Comparison of ENCODE assay signal across 17 mouse cellular contexts in the genomic region with DNA sequence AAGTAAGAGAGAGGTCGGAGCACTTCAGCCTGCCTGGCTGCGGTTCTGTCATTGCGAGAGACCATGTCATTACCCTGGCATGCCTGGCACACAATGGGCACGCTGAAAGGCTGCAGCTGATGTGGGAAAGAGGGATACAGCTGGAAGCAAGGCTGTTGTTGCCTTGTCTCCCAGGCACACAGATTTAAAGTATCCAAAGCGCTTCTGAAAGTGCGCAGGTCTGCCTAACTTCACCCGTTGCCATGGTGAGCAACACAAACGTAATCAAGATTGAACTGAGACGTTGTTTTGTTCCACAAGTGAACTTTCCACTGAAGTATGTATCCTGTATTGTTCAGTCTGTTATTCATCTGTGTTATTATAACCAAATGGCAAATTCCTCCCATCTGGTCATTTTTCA. TPM values are rescaled to one million over a fixed set of nuclear protein-coding genes. Genes with fewer than 3 reads are reported as not detected.
DNase-seq lines count a peak whose midpoint lies in the region; ATAC-seq and TF ChIP-seq lines count a peak whose summit lies in the region.
"Had no signal": no experiment of that assay in that cellular context is flagged by ENCODE, and none has a peak within 500 bp of the region (broad histone marks: within the 10 kb centered on the region; RNA-seq: fewer than 3 reads in every experiment).

No protein-coding gene starts in this region.

- peaks cover 5% of the 10 kb centered on the region; the same call in 1 of the 2 replicates for H3K4me1 ChIP-seq in hindbrain, postnatal 0 days (ENCODE audit: insufficient read depth, low read length)

- no peak for TF ChIP-seq CTCF in hindbrain, postnatal 0 days (IDR thresholded peaks at IDR 0.05; ENCODE audit: low read depth)

- H3K36me3 ChIP-seq in hindbrain, postnatal 0 days (ENCODE audit: insufficient read depth, low read length) = no peaks in the 10 kb centered on the region

- ATAC-seq in hindbrain, postnatal 0 days = 0 out of 2 replicates have a peak, but pooled peaks have one; percentile 21

- DNase-seq in layer of hippocampus, adult 18-20 months (ENCODE audit: low spot score in 2 of 2) = peak; percentile 23 to 52
- no peak for DNase-seq in layer of hippocampus, adult 11-12 months (ENCODE audit: low spot score)
- DNase-seq in Muller cell, postnatal 12 days (ENCODE audit: inconsistent ontology term) = peak; percentile 64
- peak; percentile 13 for DNase-seq in embryo, embryonic 11 days
- DNase-seq in hindbrain, postnatal 0 days (ENCODE audit: low spot score) = peak; percentile 51
- DNase-seq in spleen, postnatal 4 days (ENCODE audit: low spot score in 2 of 2) = no peak
- DNase-seq in left cerebral cortex, adult 18-20 months (ENCODE audit: low spot score in 2 of 2) = no peak
- DNase-seq in gastrocnemius, postnatal 14 days = no peak
- DNase-seq: cerebellum, postnatal 10 days; kidney, adult 2 months; liver had no signal

- H3K4me3 ChIP-seq in hindbrain, postnatal 0 days (ENCODE audit: low read length) = no peak overlapping the region
- H3K4me3 ChIP-seq: erythroblast, embryonic 14.5 days; left cerebral cortex, adult 2 months had no signal

- H3K27me3 ChIP-seq in hindbrain, postnatal 0 days (ENCODE audit: insufficient read depth, low read length) = no peaks in the 10 kb centered on the region

- no peak overlapping the region for H3K27ac ChIP-seq in hindbrain, postnatal 0 days
- H3K27ac ChIP-seq: left cerebral cortex, adult 2 months had no signal

- H3K4me2 ChIP-seq in hindbrain, postnatal 0 days (ENCODE audit: low read depth, low read length) = peak overlapping the region; percentile 3; the same call in 1 of the 2 replicates

- H3K9me3 ChIP-seq in hindbrain, postnatal 0 days (ENCODE audit: low read length) = no peaks in the 10 kb centered on the region

- intact Hi-C loops in gastrocnemius, postnatal 14 days (cut with DNase I; ENCODE audit: low total_unique reads) = no loop called here

- no peak overlapping the region for H3K9ac ChIP-seq in hindbrain, postnatal 0 days (replicated peaks; ENCODE audit: low read length)

- 35% methylated on average over 9 of the region's 9 CpGs for WGBS in hindbrain, postnatal 0 days

RNA-seq across cellular contexts. Expression of gene Spata16, which starts 1.8 kb away (rescaled TPM):
- total RNA-seq in layer of hippocampus, adult 18-20 months (2021) = not detected
- total RNA-seq in hindbrain, postnatal 0 days (2014; rRNA removed) = not detected in 2 replicates
- polyA plus RNA-seq in hindbrain, postnatal 0 days (2015; fragmentation: Nextera tagmentation; extraction: Ambion mirVana) = 0.06 TPM in 1 of 2 replicates, not detected in the other
- not detected for total RNA-seq in left cerebral cortex, adult 18-20 months (2021)
- not detected for total RNA-seq in gastrocnemius, postnatal 14 days (2021)
- total RNA-seq: heart, postnatal 25 days; left cerebral cortex, adult 2 months had no signal
- polyA plus RNA-seq: erythroblast, embryonic 14.5 days; lung, embryonic 16.5 days; stomach, embryonic 14.5 days; urinary bladder, adult 2 months had no signal

Comparison
In these comparisons a context has a peak if more than half of its experiments do, and no peak if none do; other contexts are left out.
1. DNase-seq: peak in layer of hippocampus, adult 18-20 months (2 of 2), Muller cell, postnatal 12 days (single experiment), embryo, embryonic 11 days (single experiment) and hindbrain, postnatal 0 days (single experiment); none in layer of hippocampus, adult 11-12 months (single experiment), spleen, postnatal 4 days (0 of 2), left cerebral cortex, adult 18-20 months (0 of 2) and gastrocnemius, postnatal 14 days (single experiment).